Mouse (Mus musculus): Measurements from ENCODE around the gene Katnal1.

Gene Katnal1

DNA sequence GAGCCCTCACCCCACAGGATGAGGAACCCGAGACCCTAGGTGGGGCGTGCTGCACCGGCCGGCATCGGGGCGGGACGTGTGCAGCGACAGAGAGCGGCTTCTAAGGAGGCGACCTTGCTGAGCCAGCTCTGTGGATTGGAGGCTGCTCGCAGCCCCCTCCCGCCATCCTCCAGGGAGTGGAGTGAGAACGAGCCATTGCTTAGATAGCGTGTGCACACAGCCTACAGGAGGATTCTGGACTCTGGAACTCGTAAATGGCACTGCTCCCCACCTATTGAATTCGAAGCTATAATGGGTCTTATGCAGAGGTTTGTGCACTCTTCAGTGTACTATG is at the start of gene Katnal1:
TSS of gene Katnal1 (minus strand) at position 205 of the 334 bp plus-strand sequence.
- DNase-seq (ENCODE audit: low read depth, low spot score), result no peak

DNA sequence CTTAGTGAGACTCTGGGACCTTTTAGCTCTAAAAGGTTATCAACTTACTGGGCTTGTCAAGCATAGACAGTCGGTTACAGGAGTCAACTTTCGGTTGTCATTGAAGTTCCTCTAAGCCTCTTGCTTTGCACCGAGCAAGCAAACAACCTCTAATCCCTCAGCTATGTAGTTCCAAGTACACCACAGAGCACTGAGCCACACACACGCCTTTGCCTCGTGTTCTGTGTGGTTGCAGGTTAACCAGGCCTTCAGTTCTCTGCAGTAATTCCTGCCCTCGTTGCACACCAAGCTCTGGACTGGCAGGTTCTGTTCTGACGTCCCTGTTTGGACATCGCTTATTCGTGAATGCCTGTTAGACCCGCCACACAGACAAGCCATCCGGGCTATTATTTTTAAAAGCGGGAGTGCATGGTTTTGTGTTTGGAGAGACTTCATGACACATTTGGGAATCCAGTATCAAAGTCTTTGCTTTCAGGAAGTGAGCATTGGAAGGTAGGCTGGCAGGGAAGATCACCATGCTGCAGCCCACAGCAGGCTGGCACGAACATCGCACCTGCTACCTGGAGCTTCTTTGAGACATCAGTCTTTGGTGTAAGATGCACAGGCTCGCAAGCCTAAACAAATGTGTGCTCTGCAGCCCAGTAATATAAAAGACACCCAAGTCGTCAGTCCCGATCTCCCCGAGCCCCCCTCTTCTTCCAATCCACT is 49.5 kb upstream of the Katnal1 start:
- no peak for DNase-seq (ENCODE audit: low read depth, low spot score)

DNA sequence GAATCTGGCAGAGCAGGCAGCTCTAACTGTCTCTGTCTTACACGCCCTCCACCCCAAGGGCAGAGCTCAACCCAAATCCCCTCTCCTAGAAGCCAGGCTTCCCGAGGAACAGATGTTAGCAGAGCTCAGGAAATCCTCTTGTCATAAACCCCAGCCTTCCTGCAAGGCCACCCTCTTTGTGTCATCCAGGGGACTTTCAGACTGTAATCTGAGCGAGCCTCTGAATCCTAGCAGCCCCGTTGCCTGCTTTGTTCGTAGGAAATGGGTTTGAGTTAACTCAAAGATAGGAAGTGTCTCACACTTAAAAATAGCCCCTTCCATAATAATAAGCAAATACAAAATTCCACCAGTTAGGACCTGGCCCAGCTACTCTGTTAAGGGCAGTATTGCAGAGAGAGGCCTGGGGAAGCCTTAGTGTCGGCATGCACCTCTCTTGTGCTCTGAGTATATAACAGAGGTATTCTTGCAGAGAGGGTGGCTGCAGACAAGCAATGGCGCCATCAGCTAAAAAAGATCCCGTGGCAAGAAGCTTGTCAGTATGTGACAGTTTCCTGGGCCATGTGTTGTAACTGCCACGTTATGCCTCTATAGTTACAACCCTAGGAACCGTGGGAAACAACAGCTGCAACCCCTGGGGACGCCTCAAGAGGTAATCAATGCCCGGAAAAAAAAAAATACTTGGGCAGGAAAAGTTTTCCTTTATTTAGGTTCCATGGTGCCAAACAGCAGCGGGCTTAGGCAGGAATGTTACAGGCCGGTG is 48.8 kb upstream of the Katnal1 start:
- no peak for DNase-seq (ENCODE audit: low read depth, low spot score)

DNA sequence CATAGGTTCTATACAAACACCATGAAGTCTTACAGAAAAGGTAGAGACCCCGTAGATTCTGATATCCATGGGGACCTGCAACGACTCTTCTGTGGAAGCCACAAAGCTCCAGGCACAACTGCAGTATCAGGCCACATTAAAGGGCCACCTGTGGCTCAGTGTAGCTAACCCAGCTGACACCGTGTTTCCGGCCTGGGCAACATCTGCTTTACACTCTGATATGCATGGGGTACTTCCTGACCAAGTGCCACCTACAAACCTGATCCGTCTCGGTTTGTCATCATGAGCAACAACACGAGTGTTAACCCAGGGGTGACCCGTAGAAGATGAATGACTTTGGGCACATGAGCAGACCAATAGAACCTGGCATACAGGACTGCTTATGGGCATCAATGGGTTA is 47.8 kb upstream of the Katnal1 start:
- DNase-seq (ENCODE audit: low read depth, low spot score), result no peak

DNA sequence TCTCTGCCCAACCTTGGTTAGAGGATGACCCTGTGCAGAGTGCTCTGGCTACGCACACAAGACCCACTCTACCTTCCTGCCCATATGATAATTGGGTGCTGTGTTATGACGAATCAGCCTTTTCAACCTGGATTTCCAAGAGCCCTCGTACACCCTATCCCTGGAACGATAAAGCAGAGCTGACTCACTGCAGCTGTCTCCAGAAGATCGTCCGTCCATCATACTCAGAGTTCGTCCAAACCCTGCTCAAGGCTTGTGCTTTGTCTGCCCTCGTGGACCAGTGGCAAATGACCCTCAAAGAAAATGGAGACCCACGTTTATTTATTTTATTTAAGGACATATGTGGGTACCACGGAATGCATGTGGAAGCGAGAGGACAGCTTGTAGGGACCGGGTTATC is 45.9 kb upstream of the Katnal1 start:
- DNase-seq (ENCODE audit: low read depth, low spot score), result no peak

DNA sequence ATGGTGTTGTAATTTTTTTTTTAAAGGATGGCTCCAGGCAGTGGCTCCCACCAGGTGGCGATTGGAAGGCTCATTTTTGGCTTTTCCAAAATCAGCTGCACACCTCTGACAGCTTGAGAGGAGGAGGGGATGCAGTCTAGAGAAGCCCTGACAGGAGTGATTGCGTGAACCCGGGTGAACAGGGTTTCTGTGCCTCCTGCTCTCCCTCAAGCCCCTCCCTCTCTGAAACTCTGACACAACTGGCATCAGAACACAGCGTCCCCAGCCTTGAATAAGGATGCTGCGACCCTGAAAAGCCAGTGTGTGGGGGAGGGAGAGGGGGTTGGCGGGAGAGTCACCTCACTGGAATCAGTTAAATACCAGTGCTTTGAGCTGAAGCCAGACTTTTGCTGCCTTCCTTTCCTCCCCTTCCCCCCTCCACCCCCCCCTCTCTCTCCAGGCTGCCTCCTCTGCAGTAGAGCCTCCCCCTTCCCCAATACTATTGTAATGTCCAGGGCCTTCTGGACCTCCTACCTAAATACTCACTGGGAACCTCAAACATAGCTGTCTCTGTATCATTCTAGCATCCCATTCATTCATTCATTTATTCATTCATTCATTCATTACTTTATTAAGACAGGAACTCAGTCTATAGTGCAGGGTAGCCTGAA is 44.0 kb upstream of the Katnal1 start:
- no peak for DNase-seq (ENCODE audit: low read depth, low spot score)

DNA sequence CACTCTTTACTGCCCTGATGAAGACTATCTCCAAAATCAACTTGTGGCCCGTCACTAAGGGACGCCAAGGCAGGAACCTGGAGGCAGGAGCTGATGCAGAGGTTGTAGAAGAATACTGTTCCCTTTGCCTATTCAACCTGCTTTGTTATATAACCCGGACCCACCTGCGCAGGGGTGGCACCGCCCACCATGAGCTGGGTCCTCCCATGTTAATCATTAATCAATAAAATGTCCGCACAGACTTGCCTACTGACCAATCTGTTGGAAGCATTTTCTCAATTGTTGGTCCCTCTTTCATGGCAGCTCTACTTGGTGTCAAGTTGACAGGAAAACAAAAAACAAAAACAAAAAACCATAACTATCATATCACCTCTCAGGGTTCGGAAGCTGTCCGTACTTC is 43.0 kb upstream of the Katnal1 start:
- no peak for DNase-seq (ENCODE audit: low read depth, low spot score)

DNA sequence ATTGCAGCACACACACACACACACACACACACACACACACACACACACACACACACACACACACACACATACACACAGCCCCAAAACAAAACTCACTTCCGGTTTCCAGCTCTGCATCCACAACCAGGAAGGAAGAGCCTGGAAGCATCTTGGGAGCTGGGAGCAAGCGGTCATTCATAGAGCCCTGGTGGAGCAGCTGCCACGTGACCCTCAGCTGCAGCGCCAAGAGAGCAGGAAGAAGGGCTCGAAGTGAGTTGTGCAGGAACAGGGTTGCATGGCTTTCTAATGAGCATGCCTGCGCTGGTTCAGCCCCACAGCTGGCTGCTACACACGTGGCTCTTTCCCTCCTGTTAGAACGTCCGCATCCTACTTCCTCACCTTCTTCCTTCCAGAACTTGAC is 40.5 kb upstream of the Katnal1 start:
- DNase-seq (ENCODE audit: low read depth, low spot score), result no peak

DNA sequence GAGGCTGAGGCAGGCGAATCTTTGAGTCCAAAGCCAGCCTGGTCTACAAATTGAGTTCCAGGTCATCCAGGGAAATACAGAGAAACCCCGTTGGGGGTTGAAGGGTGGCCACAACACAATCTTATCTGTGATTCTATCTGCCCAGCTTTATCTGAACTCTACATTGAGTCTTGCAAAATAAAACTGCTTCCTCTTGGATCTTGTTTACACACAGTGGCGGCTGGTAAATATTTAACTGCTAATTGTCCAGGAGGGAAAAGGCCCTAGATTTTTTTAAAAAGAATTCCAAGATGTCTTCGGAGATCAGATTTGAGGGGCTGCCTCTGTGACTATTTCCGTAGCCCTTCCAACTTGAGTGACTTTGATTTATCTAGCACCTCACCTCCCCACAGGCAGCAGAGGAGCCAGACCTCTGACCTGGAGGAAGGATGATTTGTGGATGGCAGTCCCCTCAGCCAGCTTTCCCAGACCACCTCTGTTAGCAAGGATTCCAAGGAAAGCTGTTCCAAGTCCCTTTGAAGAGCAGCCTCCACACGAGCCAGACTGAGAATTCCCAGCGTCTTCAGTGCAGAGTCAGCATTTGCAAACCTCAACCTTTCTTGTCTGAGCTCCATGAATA is 39.9 kb upstream of the Katnal1 start:
- no peak for DNase-seq (ENCODE audit: low read depth, low spot score)

DNA sequence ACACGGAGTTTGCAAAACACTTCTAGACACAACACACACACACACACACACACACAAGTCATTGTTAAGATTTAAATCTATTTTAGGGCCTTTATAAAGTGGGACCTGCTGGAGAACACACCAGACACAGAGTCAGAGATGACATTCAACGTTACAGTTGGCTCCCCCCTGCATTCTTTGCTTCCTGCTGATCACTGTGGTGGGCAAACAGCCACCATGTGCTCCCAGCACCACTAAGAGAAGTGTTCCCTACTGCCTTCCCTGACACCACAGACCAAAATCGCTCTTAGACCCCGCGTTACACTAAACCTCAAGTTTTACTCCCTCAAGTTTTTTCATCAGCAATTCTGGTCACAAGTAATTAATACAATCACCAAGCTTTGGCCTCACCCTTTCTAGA is 39.1 kb upstream of the Katnal1 start:
- no peak for DNase-seq (ENCODE audit: low read depth, low spot score)

DNA sequence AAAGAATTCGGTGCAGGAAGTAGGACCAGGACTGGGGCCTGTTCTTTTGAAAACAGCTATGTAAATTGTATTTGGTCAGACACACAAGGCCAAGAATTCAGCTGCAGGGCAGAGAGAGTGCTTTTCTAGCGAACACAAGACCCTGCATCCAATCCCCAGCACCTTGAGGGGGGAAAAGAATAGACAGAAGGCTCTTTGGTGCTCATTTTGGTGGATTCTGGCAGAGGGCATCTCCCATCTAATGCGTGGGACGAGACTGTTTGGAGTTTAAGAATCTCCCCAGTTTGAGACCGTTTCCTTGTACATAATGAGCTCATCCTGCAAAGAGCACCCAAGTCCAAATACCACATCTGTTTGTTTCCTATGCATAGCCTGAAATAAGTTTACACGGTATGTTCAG is 37.3 kb upstream of the Katnal1 start:
- DNase-seq (ENCODE audit: low read depth, low spot score), result no peak

DNA sequence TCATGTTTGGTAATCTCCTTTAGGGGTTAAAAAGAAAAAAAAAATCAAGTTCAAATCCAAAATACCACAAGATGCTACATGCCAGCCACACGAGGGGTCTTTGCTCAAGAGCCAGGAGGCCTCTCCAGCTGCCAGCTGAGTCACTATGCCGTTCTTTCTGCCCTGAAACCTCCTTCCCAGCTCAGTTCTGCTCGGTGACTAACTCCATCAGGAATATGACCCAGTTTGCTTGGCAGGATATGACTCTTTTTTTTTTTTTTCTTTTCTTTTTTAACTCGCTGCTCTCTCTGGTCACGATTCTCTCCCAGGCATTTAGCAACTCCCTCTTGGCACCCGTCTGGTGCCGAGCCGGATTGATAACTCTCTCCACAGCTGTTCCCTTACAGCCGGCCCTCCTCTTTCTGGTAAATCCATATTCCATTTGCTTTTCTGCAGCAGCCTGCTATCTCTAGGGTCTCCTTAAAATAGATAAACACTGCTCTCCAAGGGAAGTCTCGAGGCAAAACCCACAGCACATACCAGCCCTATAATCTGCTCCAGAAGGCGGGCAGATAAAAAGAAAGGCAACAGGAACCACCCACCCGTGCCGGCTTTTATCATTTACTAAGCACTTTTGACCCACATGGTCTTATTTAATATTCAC is 36.7 kb upstream of the Katnal1 start:
- no peak for DNase-seq (ENCODE audit: low read depth, low spot score)

DNA sequence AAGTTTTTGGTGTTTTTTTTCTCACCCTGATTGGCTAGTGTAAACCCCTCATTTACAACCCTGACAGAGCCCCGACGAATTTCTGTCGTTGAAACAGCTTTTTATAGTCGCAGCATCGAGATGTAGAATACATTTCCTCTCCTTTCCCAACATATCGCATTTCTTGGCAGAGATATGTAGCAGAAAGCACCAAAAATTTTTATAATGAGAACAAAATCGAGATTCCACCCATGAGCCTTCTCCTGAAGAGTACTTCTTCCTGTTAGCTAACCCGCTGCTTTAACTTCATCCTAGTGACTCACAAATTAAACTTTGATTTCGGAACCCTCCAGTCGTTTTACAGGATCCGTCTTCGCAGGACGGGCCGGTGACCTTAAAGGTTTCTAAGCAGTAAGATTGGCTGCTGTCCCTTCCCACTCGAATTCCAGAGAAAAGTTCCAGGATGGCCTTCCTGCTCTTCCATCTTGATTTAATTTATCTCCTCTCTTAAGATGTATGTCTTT is 36.0 kb upstream of the Katnal1 start:
- DNase-seq (ENCODE audit: low read depth, low spot score), result no peak

DNA sequence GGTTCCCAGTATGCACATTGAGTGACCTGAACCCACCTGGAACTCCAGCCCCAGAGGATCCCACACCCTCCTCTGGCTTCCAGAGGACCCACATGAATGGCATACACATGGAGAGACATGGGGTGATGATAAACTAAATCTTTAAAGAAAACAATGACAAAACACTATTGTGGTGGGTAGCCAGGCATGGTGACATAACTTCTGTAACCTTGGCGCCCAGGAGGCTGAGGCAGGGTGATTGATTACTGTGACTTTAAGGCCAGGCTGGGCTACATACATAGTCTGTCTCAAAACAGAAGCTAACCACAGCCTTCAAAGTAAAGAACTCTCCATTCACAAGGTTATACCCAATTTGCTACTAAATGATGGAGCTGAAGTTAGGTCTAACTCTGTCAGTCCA is 35.1 kb upstream of the Katnal1 start:
- DNase-seq (ENCODE audit: low read depth, low spot score), result no peak

DNA sequence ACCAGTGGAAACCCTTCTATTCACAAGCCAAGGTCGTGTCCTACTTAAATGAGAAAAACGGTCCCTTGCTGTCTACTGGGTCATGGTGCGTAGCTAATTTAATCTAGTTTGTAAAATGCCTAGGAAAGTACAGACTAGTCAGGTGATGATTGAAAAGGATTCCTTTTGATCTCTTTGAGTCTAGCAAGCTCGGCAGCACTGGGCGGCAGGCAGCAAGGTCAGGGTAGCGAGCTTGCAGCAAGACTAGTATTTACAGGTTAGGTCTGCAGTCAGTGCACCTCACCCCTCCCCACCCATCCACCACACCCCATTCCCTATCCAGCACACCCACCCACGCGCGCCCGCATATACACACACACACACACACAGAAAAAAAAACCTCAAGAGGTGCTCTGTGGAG is 31.1 kb upstream of the Katnal1 start:
- DNase-seq (ENCODE audit: low read depth, low spot score), result no peak

DNA sequence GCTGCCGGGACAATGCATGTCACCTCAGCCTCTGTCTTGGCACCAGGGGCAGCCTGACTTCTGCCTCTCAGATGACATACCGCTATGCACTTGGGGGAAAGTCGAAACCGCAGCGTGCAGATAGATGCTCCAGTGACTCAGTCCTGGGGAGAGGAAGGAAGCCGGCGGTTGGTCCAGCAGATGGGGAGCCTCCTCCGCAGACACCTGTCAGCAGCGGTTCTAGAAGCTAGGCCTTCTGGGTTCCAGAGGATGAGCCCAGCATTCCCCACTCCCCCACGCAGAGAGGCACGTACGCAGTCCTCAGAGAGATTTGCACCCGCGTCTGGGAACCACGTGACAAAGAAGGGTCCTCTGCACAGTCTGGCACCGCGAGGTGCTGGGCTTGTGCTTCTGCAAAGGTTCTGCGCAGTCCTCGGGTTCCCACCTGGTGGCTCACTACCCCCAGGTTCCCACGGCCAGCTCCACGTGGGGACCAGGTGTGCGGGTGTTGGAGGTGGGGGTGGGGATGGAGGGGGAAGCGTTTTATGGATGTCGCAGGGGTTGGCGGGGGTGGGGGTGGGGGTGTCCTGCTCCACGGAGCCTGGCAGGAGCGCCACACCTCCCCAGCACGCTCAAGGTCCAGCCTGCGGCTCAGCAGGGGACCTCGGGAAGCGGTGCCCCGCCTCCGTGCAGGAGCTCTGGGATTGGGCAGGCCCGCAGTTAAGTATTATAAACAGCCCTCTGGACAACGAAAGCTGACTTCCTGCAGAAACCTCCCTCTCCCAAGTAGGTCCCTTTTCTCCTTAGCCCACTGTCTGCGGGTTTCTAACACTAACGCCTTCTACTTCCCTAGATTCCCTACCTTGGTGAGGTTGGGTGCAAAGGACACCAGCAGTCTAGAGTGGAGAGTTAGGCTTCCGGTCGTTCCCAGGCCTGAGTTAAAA is 30.2 kb upstream of the Katnal1 start:
- no peak for DNase-seq (ENCODE audit: low read depth, low spot score)

DNA sequence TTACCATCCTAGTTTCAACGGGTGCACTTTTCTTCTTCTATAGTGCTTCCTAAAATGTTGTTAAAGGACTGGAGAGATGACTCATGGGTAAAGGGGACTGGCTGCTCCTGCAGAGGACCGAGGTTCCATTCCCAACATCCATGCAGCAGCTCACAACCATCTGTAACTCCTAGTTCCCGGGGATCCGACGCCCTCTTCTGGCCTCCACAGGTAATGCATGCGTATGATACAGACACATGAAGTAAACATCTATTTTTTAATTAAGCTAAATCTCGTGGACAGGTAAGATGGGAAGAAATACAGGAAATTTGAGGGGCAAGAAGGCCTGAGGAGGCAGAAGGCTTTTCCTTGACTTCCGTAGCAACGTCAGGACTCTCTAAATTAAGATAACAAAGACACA is 29.2 kb upstream of the Katnal1 start:
- DNase-seq (ENCODE audit: low read depth, low spot score), result no peak

DNA sequence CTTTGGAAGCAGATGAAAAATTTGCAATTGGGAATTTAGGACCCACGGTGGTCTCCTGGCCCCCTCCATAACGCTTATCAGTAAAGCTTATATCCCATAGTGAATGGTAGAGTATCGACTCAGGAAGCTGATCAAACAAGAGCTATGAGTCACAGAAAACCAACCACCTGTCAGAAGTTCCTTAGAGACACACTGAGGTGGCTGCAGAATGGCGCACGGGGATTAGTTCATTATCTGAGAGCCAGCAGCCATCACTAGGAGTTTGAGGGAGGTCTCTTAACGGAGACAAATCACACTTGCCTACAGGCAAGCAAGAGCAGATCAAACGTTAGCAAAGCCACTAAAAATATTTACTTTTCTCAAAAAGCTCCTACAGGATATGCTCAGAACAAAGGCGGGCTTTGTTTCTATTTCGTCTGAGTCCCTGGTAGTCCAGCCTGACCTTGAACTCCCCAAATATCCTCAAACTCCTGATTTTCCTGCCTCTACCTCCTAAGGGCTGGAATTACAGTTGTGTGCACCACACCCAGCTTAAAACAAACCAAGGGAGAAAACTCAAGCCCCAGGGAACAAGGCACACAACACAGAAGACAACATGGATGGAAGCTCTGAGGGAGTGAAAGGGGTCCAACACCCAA is 27.9 kb upstream of the Katnal1 start:
- DNase-seq (ENCODE audit: low read depth, low spot score), result no peak

DNA sequence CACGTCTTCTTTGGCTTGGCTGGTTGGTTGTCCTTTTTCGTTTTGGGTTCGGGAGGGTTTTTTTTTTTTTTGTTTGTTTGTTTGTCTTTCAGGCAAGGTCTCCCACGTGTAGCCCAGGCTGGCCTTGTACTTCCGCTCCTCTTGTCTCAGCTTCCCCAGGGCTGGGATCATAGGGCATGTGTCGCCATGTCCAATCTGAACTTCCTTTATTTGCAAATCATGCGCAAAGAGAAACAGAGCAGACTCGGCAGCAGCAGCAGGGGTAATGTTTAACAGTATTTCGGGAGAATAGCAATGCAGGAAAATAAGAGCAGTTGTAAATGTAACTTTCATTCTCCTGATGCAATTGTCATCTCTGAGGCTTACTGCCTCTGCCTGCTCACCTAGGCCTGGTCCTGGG is 27.0 kb upstream of the Katnal1 start:
- DNase-seq (ENCODE audit: low read depth, low spot score), result no peak

DNA sequence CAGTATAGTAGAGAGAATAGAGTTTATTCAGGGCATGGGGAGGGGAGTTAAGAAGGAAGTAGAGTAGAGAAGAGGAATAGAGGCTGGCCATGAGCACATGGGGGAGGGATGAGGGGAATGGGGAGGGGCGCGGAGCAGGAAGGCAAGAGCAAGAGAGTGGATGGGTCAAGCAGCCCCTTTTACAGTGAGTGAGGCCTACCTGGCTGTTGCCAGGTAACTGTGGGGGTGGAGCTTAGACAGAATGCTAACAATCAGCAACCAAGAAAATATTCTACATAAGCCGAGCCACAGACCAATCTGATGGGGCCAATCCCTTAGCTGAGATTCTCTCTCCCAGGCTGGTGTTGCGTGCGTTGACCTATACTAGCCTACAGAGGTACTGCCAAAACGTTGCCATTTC is 26.5 kb upstream of the Katnal1 start:
- no peak for DNase-seq (ENCODE audit: low read depth, low spot score)

All from embryo, embryonic 11.5 days (tissue).